Mouse (Mus musculus) T-helper 17 cell (primary cell): Measurements from ENCODE around the gene Ccnd2.

Experiments
- in situ Hi-C, 2 experiments: fragments of 300-600 bp; cut with MboI, MseI; formaldehyde crosslinking; loops; 1 replicate in 1 of 2; 2 replicates in 1 of 2; pipeline ENCODE4 v1.15.1; 2025; ENCODE audit warnings: high pct_unique_total_duplicates in 2 of 2

The Ccnd2 gene

GRCm38 (mm10) chr6:127109402-127109930 lies 42.5 kb downstream of the Ccnd2 start, which contains the start of gene Tigar:
Tigar (minus strand) TSS chr6:127109557.
- in situ Hi-C loops: loop anchor here in 1 of 2 experiments (25.0 kb wide), 1 partner anchor 1278 kb away; the partner anchor contains the start of genes Gm44596, Nrip2 and Tex52

GRCm38 (mm10) chr6:127108368-127109060 lies 43.5 kb downstream of the Ccnd2 start:
- in situ Hi-C loops: loop anchor here in 1 of 2 experiments (25.0 kb wide), 1 partner anchor 1279 kb away; the partner anchor contains the start of genes Gm44596, Nrip2 and Tex52

- in situ Hi-C loops: loop anchor here in 1 of 2 experiments (25.0 kb wide), 1 partner anchor 1280 kb away; the partner anchor contains the start of genes Gm44596, Nrip2 and Tex52
Observed at GRCm38 (mm10) chr6:127107413-127107812, 44.6 kb downstream of the Ccnd2 start.

GRCm38 (mm10) chr6:127106726-127107125 lies 45.3 kb downstream of the Ccnd2 start:
- in situ Hi-C loops: loop anchor here in 1 of 2 experiments (25.0 kb wide), 1 partner anchor 1281 kb away; the partner anchor contains the start of genes Gm44596, Nrip2 and Tex52

GRCm38 (mm10) chr6:127106189-127106588 lies 45.8 kb downstream of the Ccnd2 start:
- in situ Hi-C loops: loop anchor here in 1 of 2 experiments (25.0 kb wide), 1 partner anchor 1281 kb away; the partner anchor contains the start of genes Gm44596, Nrip2 and Tex52

GRCm38 (mm10) chr6:127105107-127105506 lies 46.9 kb downstream of the Ccnd2 start:
- in situ Hi-C loops: loop anchor here in 1 of 2 experiments (25.0 kb wide), 1 partner anchor 1282 kb away; the partner anchor contains the start of genes Gm44596, Nrip2 and Tex52

GRCm38 (mm10) chr6:127104396-127105029 lies 47.5 kb downstream of the Ccnd2 start:
- in situ Hi-C loops: loop anchor here in 1 of 2 experiments (25.0 kb wide), 1 partner anchor 1283 kb away; the partner anchor contains the start of genes Gm44596, Nrip2 and Tex52

- in situ Hi-C loops: loop anchor here in 1 of 2 experiments (25.0 kb wide), 1 partner anchor 1284 kb away; the partner anchor contains the start of genes Gm44596, Nrip2 and Tex52
Observed at GRCm38 (mm10) chr6:127103506-127104275, 48.3 kb downstream of the Ccnd2 start.

GRCm38 (mm10) chr6:127094565-127094964 lies 57.4 kb downstream of the Ccnd2 start:
- in situ Hi-C loops: no loop called here

- in situ Hi-C loops: no loop called here
Observed at GRCm38 (mm10) chr6:127086739-127087138, 65.3 kb downstream of the Ccnd2 start.

- in situ Hi-C loops: no loop called here
Observed at GRCm38 (mm10) chr6:127081820-127082219, 70.2 kb downstream of the Ccnd2 start.

- in situ Hi-C loops: no loop called here
Observed at GRCm38 (mm10) chr6:127079867-127080731, 71.9 kb downstream of the Ccnd2 start.
